Mouse (Mus musculus): ENCODE data around the gene D930020B18Rik.

Gene D930020B18Rik

DNA sequence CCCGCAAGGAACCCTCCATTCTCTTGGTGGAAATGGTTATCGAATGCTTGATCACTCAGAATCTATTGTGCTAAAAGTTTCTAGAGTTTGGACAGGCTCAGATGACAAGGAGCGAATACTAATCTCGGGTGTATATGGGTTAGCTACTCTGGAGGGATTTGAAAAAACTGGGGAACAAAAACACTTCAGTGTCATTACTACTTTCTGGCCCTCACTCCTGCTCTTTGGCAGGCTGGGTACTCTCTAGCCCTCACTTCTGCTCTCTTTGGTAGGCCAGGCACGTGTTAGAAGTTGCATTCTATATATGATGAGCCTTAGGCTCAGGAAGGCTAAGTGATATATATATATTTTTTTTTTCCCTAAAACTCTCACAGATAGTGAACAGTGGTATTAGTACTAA is 1.8 kb upstream of the D930020B18Rik start:
- no peak for DNase-seq (ENCODE audit: extremely low spot score)

GRCm38 (mm10) chr10:121640150-121640930 is 1.0 kb upstream of the D930020B18Rik start:
- DNase-seq (ENCODE audit: extremely low spot score): peak; percentile 58

GRCm38 (mm10) chr10:121640944-121641271 is 480 bp upstream of the D930020B18Rik start:
- DNase-seq (ENCODE audit: extremely low spot score): no peak

DNA sequence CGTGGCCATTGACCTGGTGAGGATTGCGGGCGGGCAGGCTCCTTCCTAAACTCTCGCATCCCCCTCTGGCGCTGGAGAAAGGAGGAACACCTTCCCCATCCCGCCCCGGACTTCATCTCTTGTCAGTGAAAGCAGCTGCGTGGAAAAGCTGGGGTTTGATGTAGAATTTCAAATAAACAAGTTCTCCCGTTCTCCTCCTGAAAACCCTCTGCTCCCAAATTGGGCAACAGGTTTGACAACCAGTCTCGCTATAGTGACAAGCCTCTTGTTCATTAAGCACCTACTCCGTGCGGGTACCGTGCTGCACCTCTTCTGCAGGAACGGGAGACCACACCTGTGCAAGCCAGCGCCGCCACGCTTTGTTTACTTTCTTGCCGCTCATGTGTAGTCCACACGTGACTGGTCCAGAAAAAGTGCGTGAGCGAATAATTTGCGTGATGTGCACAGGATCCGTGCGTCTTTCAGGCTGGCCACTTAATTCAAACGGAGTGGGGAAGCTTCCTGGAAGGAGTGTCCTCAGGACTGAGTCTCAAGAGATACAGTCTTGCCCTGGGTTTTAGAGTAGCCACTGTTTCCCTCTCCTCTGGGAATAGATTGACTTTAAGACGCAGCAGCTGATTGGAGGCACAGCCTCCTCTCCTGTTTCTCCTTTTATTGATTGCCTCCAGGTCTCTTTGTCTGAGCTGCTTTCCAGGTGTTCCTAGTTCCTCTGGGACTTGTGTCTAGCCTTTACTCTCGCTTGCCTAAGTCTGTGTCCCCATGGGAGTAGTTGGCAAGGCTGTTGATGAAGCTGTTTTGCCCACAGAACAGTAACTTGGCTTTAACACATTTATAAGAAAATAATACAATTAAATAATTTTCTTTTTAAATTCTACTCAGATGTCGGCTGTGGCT is 913 bp downstream of the D930020B18Rik start:
- peak; percentile 28 for DNase-seq (ENCODE audit: extremely low spot score)

GRCm38 (mm10) chr10:121646294-121646693 is 4.9 kb downstream of the D930020B18Rik start:
- no peak for DNase-seq (ENCODE audit: extremely low spot score)

- DNase-seq (ENCODE audit: extremely low spot score): no peak
Observed at GRCm38 (mm10) chr10:121653079-121653478, 11.7 kb downstream of the D930020B18Rik start.

DNA sequence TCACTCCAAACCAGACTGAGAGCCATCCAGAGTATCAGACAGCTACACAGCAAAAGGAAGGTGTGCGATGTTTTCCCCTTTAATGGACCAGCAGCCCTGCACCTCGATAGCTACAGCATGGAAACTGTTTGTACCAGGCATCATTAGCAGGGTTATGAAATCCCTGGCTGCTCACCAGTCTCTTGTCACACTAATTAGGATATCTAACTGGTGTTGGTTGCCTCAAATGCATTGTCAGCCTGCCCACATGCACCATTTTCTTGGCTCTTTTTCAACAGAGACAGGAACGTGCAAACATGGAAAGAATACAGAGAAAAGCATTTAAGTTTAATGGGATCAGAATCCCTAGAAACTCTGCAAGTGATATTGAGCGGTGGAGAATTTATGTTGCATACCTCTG is 14.5 kb downstream of the D930020B18Rik start:
- no peak for DNase-seq (ENCODE audit: extremely low spot score)

GRCm38 (mm10) chr10:121662711-121663110 is 21.3 kb downstream of the D930020B18Rik start:
- DNase-seq (ENCODE audit: extremely low spot score): no peak

- DNase-seq (ENCODE audit: extremely low spot score): no peak
Observed at GRCm38 (mm10) chr10:121663599-121663998, 22.2 kb downstream of the D930020B18Rik start.

DNA sequence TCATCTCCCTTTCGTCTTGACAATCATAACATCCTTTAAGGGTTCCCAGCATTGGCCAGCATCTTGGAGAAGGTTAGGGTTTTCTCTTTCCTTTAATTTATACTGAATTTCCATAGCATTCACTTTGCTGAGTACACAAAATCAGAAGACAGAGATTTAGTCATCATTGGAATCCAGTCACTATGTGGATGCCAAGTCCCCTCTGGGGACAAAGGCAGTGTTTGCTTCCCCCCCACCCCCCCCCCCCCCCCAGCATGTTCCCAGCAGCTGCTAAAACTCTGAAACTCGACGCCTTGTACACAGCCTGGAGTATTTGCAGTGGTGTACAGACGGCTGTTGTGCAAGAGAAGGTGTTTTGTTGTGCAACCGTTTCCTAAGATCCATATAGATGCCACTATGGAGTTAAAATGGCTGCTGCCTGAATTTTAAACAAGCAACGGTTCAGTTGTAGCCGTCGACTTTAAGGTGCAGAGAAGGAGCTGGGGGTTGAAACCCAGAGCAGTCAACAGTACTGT is 24.3 kb downstream of the D930020B18Rik start:
- no peak for DNase-seq (ENCODE audit: extremely low spot score)

GRCm38 (mm10) chr10:121669103-121669502 is 27.7 kb downstream of the D930020B18Rik start:
- no peak for DNase-seq (ENCODE audit: extremely low spot score)

- no peak for DNase-seq (ENCODE audit: extremely low spot score)
Observed at GRCm38 (mm10) chr10:121677019-121677418, 35.6 kb downstream of the D930020B18Rik start.

DNA sequence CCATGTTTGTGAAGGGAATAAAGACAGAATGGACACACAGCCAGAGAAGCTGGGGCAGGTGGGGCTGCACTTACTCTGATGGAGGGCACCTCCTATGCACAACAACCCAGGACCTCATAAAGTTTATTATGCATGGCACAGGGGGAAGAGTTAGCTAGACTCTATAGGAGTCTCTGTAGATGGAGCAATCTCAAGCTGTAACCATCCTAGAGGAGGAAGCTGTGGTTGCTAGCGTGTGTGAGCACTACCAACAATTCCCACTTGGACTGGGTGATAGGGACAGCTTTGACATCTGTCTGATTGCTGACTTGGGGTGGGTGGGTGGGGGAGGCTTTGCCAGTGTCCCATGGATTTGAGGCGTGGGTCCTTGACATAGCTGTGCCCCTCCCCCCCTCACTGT is 39.5 kb downstream of the D930020B18Rik start:
- no peak for DNase-seq (ENCODE audit: extremely low spot score)

DNA sequence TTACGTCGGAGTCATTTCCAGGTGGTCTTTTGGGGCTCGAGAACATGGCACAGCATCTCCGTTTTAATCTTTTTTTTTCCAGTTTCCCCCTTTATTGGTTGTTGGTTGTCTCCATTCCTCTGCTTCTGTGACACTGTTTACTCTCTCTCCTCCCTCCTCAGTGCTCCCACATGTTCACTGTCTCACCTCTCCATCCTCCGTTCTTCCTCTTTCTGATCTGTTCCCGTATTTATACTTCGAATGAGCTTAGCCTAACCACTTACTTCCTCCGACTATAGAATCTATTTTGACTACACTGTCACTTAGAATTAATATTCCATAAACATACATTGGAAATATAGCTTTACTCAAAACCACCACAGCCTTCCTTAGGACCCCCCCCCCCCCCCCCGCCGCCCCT is 41.2 kb downstream of the D930020B18Rik start:
- no peak for DNase-seq (ENCODE audit: extremely low spot score)

DNA sequence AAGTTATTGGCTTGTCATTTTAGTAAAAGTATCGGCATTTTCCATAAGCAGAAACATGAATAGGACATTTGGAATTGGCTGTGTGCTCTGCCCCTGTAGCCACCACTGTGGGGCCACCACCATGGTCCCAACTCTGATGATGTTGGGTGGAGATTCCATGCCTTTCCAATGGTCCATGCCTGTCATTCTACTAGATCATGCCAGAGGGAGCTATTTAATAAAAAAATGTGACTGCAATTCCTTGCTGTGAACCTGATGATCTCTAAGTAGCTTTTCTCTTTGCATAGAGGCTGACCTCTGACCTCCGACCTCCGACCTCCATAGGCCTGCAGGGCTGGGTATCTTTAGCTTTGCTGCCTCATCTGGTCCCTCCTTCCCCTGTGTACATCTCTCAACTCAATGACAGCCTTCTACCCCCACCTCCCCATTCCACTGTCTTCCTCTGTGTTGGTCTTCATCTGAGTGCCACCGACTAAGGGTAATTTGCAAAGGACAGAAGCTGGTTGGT is 44.8 kb downstream of the D930020B18Rik start:
- DNase-seq (ENCODE audit: extremely low spot score): peak; percentile 42

- DNase-seq (ENCODE audit: extremely low spot score): no peak
Observed at GRCm38 (mm10) chr10:121687511-121687910, 46.1 kb downstream of the D930020B18Rik start.

DNA sequence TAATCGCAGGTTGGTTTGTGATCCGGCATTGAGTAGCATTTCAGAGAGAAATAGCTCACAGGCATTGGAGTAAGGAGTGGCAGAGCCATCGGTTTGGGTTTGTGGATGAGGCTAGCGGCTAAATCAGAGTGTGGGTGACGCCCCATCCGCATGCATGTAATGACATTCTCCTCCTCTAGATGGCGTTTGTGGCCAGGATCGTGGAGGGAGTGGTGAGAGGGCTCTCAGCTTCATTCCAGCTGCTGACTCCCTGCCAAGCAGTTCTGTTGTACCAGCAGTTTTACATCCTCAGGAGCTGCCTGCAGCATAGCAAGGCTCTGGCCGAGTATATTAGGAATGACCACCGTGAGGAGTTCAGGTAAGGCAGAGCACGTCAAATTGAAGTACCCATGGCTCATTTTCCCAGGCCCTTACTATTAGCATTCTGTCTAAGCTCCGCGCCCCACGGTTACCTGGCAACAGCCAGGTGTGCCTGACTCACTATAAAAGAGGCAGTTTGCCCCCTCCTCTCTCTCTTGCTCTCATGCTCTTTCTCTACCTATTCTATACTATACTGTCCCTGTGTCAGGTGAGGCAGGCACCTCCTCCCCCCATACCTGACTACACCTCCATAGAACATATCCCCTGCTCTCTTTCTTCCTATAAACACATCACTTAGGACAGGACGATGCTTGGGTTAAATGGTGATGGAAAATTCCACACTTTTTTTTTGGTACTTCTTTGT is 48.4 kb downstream of the D930020B18Rik start:
- DNase-seq (ENCODE audit: extremely low spot score): peak; percentile 83

DNA sequence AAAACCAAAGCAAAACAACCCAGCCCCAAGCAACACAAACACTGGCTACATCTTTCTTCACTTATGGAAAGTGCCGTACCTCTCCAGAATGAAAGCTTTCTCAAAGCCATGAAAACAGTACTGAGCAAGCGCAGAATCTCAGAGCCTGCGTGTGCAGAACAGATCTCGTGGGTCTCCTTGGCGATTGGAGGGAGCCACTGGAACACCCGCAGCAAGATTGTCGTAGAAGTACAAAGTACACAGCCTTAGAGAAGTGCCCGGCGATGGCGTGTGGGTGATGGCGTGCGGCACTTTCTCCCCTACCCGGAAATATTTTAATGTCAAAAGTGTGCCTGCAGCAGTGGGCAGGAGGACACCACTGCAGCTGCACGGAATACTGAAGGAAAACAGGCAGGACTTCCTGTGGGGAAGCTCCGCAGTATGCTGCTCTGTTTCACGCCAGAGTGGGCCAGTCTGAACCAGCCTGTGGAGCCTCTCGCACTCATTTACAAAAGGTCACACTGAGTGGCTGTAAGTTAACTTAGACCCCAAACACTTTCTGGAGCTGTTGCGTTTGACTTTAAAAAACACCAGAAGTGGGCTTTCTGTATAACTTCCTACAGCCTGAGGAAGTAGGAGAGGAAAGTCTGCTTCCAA is 51.7 kb downstream of the D930020B18Rik start:
- DNase-seq (ENCODE audit: extremely low spot score): peak; percentile 12

- no peak for DNase-seq (ENCODE audit: extremely low spot score)
Observed at GRCm38 (mm10) chr10:121694567-121694966, 53.2 kb downstream of the D930020B18Rik start.

DNA sequence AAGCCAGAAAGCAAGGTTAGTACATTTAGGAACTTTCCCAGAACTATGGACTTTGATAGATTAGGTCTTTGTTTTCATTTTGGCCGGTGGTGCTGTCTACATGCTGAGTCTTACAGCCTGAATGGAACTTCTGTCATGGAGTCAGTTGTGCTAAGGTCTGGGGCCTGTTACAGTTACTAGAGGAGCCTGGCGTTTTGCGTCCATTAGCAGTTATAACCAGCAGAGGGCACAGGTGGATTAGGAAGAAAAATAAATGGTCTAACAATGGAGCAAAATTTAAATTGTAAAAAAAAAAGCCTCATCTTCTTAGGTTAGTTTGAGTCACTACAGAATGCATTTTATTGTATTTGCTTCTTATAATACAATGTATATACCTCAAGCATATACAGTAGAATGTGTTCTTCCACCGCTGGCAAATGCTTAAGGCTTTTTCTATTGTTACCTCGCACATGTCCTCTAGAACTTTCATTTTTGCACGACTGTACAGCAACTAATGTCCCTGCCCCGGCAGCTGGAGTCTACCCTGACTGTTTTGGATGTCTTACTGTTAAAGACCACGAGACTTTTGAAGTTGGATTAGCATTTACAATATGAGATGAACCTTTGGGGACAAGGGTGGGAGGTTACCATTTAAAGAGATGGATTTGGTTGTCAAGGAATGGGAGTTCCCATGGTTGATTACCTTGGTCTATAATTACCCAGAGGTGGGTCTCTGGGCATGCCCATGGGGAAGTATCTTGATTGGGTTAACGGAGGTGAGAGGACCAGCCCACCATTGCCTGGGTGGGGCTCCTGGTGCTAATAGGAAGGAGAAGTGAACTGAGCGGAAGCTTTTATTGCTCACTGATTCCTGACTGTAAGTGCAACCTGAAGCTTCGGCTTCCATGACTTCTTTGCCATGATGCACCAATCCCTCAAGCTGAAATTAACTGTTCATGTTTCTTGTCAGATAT is 60.2 kb downstream of the D930020B18Rik start:
- peak; percentile 22 for DNase-seq (ENCODE audit: extremely low spot score)
